Mouse (Mus musculus): ENCODE measurements at regions not wholly inside any gene's neighbourhood (a gene's known extent, or its start where the extent isn't known, plus 50 kb on each side); places are given as distances from the start of the nearest gene placed in this dataset.

GRCm38 (mm10) chr17:51477404-51477803 is 298.3 kb upstream of the Tbc1d5 start:
- TF ChIP-seq CTCF (IDR thresholded peaks at IDR 0.05; ENCODE audit: low read depth) (no peak), EP300 (optimal IDR thresholded peaks at IDR 0.05) (no peak)
